22 mouse cellular contexts compared by ENCODE assay signal in genomic region chr5:36449710-36450358, GRCm38 (mm10). TPM values are rescaled to one million over a fixed set of nuclear protein-coding genes. Genes with fewer than 3 reads are reported as not detected.
DNase-seq lines count a peak whose midpoint lies in the region; ATAC-seq and TF ChIP-seq lines count a peak whose summit lies in the region.
"Had no signal": no experiment of that assay in that cellular context is flagged by ENCODE, and none has a peak within 500 bp of the region (broad histone marks: within the 10 kb centered on the region; RNA-seq: fewer than 3 reads in every experiment).

No protein-coding gene starts in this region.

- H3K36me3 ChIP-seq in heart, embryonic 11.5 days (ENCODE audit: control insufficient read depth, insufficient read depth, low read length): no peaks in the 10 kb centered on the region
- H3K36me3 ChIP-seq: hindbrain, embryonic 10.5 days; neural tube, embryonic 15.5 days had no signal

- H3K4me1 ChIP-seq in heart, embryonic 11.5 days (ENCODE audit: control insufficient read depth, insufficient read depth, low read length): peaks cover 9% of the 10 kb centered on the region

- no peaks in the 10 kb centered on the region for H3K9me3 ChIP-seq in heart, embryonic 11.5 days (replicated peaks; ENCODE audit: control insufficient read depth, low read length)
- H3K9me3 ChIP-seq: hindbrain, embryonic 10.5 days; neural tube, embryonic 15.5 days had no signal

- WGBS in heart, embryonic 11.5 days (ENCODE audit: insufficient replicate concordance): 41% methylated on average over 6 of the region's 6 CpGs

- peak; percentile 94 for DNase-seq in heart, adult 11 months
- no peak for DNase-seq in heart, postnatal 25 days (ENCODE audit: low spot score)
- peak; percentile 51 for DNase-seq in adrenal gland, postnatal 14 days
- DNase-seq in heart, postnatal 10 days: peak; percentile 57 to 64
- DNase-seq in left cerebral cortex, adult 8-10 months (ENCODE audit: low spot score in 2 of 2): no peak
- no peak for DNase-seq in layer of hippocampus, adult 2 months (ENCODE audit: low spot score in 2 of 2)
- DNase-seq: cerebellum, adult 11 months; cerebellum, postnatal 14 days; gastrocnemius, postnatal 25 days; left cerebral cortex, postnatal 4 days; liver; lung, postnatal 10 days; right cerebral cortex, postnatal 14 days; spleen, adult 18-20 months; thymus, adult 18-20 months had no signal

- H3K4me3 ChIP-seq in heart, embryonic 11.5 days (ENCODE audit: low read depth, low read length): no peak overlapping the region
- no peak overlapping the region for H3K4me3 ChIP-seq in layer of hippocampus, adult 2 months
- H3K4me3 ChIP-seq: hindbrain, embryonic 10.5 days; neural tube, embryonic 15.5 days had no signal

- TF ChIP-seq CTCF in layer of hippocampus, adult 2 months (conservative IDR thresholded peaks at IDR 0.05): no peak

- peaks cover 14% of the 10 kb centered on the region for H3K27me3 ChIP-seq in heart, embryonic 11.5 days (ENCODE audit: control insufficient read depth, insufficient read depth, low read length)
- H3K27me3 ChIP-seq: neural tube, embryonic 15.5 days had no signal

- H3K4me2 ChIP-seq in heart, embryonic 11.5 days: 0 out of 2 replicates have a peak overlapping the region, but pooled peaks have one; percentile 4
- H3K4me2 ChIP-seq: neural tube, embryonic 15.5 days had no signal

- no peak overlapping the region for H3K9ac ChIP-seq in heart, embryonic 11.5 days (ENCODE audit: low read depth, low read length)
- H3K9ac ChIP-seq: neural tube, embryonic 15.5 days had no signal

- intact Hi-C loops in heart, postnatal 25 days (cut with DNase I): no loop called here
- intact Hi-C loops in heart, postnatal 10 days (cut with DNase I): no loop called here

- ATAC-seq in heart, embryonic 11.5 days (replicated peaks; ENCODE audit: insufficient number of reproducible peaks, low FRiP score, low TSS enrichment): peak; percentile 59
- ATAC-seq: forebrain, embryonic 16.5 days; midbrain, embryonic 16.5 days had no signal

- H3K27ac ChIP-seq in heart, embryonic 11.5 days (ENCODE audit: low read depth, low read length): no peak overlapping the region
- H3K27ac ChIP-seq in layer of hippocampus, adult 2 months: no peak overlapping the region
- H3K27ac ChIP-seq: hindbrain, embryonic 10.5 days; kidney, postnatal 0 days; neural tube, embryonic 15.5 days had no signal

RNA-seq across cellular contexts. Expression of gene Grpel1, which starts 15.0 kb away (rescaled TPM):
- 10 to 100 TPM; 58.7 to 63.3 TPM for total RNA-seq in heart, postnatal 25 days (2021)
- 93.6 and 94.2 TPM in 2 replicates for total RNA-seq in adrenal gland, postnatal 14 days (2021)
- 63.8 and 68.1 TPM in 2 replicates for polyA plus RNA-seq in heart, embryonic 11.5 days (2014; fragmentation: Nextera tagmentation; extraction: Ambion mirVana)
- 10 to 100 TPM; 60.6 to 62.4 TPM for total RNA-seq in heart, postnatal 10 days (2021)
- 10 to 100 TPM; 21.3 to 24.9 (median 22.8) TPM for total RNA-seq in left cerebral cortex, adult 8-10 months (2022)
- total RNA-seq in layer of hippocampus, adult 2 months (2021): 10 to 100 TPM; 24.0 to 24.5 TPM

RNA-seq across cellular contexts. Expression of gene Tada2b, which starts 34.3 kb away (rescaled TPM):
- 10 to 100 TPM; 14.2 to 14.8 TPM for total RNA-seq in heart, postnatal 25 days (2021)
- 36.4 and 37.6 TPM in 2 replicates for total RNA-seq in adrenal gland, postnatal 14 days (2021)
- 2.8 and 3.3 TPM in 2 replicates for polyA plus RNA-seq in heart, embryonic 11.5 days (2014; fragmentation: Nextera tagmentation; extraction: Ambion mirVana)
- total RNA-seq in heart, postnatal 10 days (2021): 10 to 100 TPM; 18.3 to 20.1 TPM
- total RNA-seq in left cerebral cortex, adult 8-10 months (2022): 10 to 100 TPM; 30.0 to 32.6 (median 30.5) TPM
- total RNA-seq in layer of hippocampus, adult 2 months (2021): 10 to 100 TPM; 36.9 to 37.2 TPM

RNA-seq across cellular contexts. Expression of gene Ccdc96, which starts 34.6 kb away (rescaled TPM):
- under 1 TPM; 0.18 to 0.22 TPM for total RNA-seq in heart, postnatal 25 days (2021)
- 0.49 and 0.52 TPM in 2 replicates for total RNA-seq in adrenal gland, postnatal 14 days (2021)
- 0.25 and 0.44 TPM in 2 replicates for polyA plus RNA-seq in heart, embryonic 11.5 days (2014; fragmentation: Nextera tagmentation; extraction: Ambion mirVana)
- total RNA-seq in heart, postnatal 10 days (2021): under 1 TPM; 0.14 to 0.22 TPM
- 1 to 10 TPM in 2 of 4 experiments, under 1 TPM in 2; 0.59 to 1.1 (median 0.99) TPM for total RNA-seq in left cerebral cortex, adult 8-10 months (2022)
- total RNA-seq in layer of hippocampus, adult 2 months (2021): 1 to 10 TPM in 1 of 2 experiments, under 1 TPM in 1; 0.91 to 1.3 TPM

RNA-seq across cellular contexts. Expression of gene Sorcs2, which starts 51.9 kb away (rescaled TPM):
- 10 to 100 TPM in 1 of 2 experiments, 1 to 10 TPM in 1; 9.7 to 13.1 TPM for total RNA-seq in heart, postnatal 25 days (2021)
- 10.1 and 10.3 TPM in 2 replicates for total RNA-seq in adrenal gland, postnatal 14 days (2021)
- 7.1 and 7.3 TPM in 2 replicates for polyA plus RNA-seq in heart, embryonic 11.5 days (2014; fragmentation: Nextera tagmentation; extraction: Ambion mirVana)
- 10 to 100 TPM; 12.2 to 12.5 TPM for total RNA-seq in heart, postnatal 10 days (2021)
- 10 to 100 TPM; 37.3 to 41.7 (median 41.3) TPM for total RNA-seq in left cerebral cortex, adult 8-10 months (2022)
- 10 to 100 TPM; 49.2 to 54.8 TPM for total RNA-seq in layer of hippocampus, adult 2 months (2021)
- total RNA-seq: MEL had no signal

Comparison
In these comparisons a context has a peak if more than half of its experiments do, and no peak if none do; other contexts are left out.
1. DNase-seq: peak in heart, adult 11 months (single experiment), adrenal gland, postnatal 14 days (single experiment) and heart, postnatal 10 days (2 of 2); none in heart, postnatal 25 days (single experiment), left cerebral cortex, adult 8-10 months (0 of 2) and layer of hippocampus, adult 2 months (0 of 2).